Mouse (Mus musculus) heart, adult 2 months (tissue): Measurements from ENCODE around the gene Myt1l.

Source experiments
- CTCF ChIP-seq: fragments of 200-600 bp; IDR thresholded peaks from 2 replicates; pipeline ENCODE4 v1.8.1; 2022; ENCODE audit warnings: antibody characterized with exemption, mild to moderate bottlenecking, moderate library complexity
- POLR2A ChIP-seq: fragments of 200-500 bp; IDR thresholded peaks from 2 replicates; pipeline ENCODE4 v1.6.1; 2011; ENCODE audit warnings: mild to moderate bottlenecking, low read depth, low read length, control low read depth; ENCODE audit not compliant: insufficient read depth

- TF ChIP-seq POLR2A (no peak), CTCF (no peak)
These were observed 65.6 kb downstream of the Myt1l start for GRCm38 (mm10) chr12:29593787-29594186.
